Mouse (Mus musculus) stomach, postnatal 0 days (tissue): ENCODE data around the gene Borcs7.

Source experiments
- CTCF ChIP-seq: IDR thresholded peaks from 2 replicates; pipeline ENCODE4 v1.5.1; 2016; ENCODE audit warnings: antibody characterized with exemption, low read depth, mild to moderate bottlenecking, moderate library complexity
- EP300 ChIP-seq: optimal IDR thresholded peaks from 2 replicates; pipeline ENCODE3; 2016; ENCODE audit warnings: antibody characterized with exemption

GRCm38 (mm10) chr19:46655626-46656025, 34.1 kb upstream of the Borcs7 start:
- TF ChIP-seq CTCF, result no peak
- no peak for TF ChIP-seq EP300
